Mouse (Mus musculus) liver, embryonic 15.5 days (tissue): ENCODE data around the gene Llcfc1. TPM values are rescaled to one million over a fixed set of nuclear protein-coding genes. Genes with fewer than 3 reads are reported as not detected.

Experiments
- ATAC-seq: fragments of 200-750 bp; cut with Nextera tagmentation; 2 replicates; pipeline ENCODE4 v1.8.0; 2017; ENCODE audit warnings: moderate number of reproducible peaks, mild to moderate bottlenecking, moderate library complexity; ENCODE audit not compliant: insufficient read depth
- H3K27ac ChIP-seq: fragments of 300-500 bp; sonication (generic); replicated peaks from 2 replicates; pipeline ENCODE4 v1.5.1; 2015; ENCODE audit warnings: mild to moderate bottlenecking, inconsistent platforms
- H3K27me3 ChIP-seq: fragments of 300-500 bp; sonication (generic); 2 replicates; pipeline ENCODE4 v1.6.1; 2015; ENCODE audit warnings: mild to moderate bottlenecking, inconsistent platforms
- H3K36me3 ChIP-seq: fragments of 300-500 bp; sonication (generic); replicated peaks from 2 replicates; pipeline ENCODE4 v1.6.1; 2015; ENCODE audit warnings: moderate library complexity, mild to moderate bottlenecking, inconsistent platforms
- H3K4me1 ChIP-seq: fragments of 300-500 bp; sonication (generic); replicated peaks from 2 replicates; pipeline ENCODE4 v1.6.1; 2015; ENCODE audit warnings: inconsistent platforms
- H3K4me2 ChIP-seq: fragments of 300-500 bp; sonication (generic); 2 replicates; pipeline ENCODE4 v1.6.1; 2015; ENCODE audit warnings: moderate library complexity, mild to moderate bottlenecking, inconsistent platforms
- H3K4me3 ChIP-seq: fragments of 300-500 bp; sonication (generic); replicated peaks from 2 replicates; pipeline ENCODE4 v1.5.1; 2015; ENCODE audit warnings: mild to moderate bottlenecking, inconsistent platforms
- H3K9ac ChIP-seq: fragments of 300-500 bp; sonication (generic); 2 replicates; pipeline ENCODE4 v1.6.1; 2015; ENCODE audit warnings: moderate library complexity, mild to moderate bottlenecking, inconsistent platforms
- H3K9me3 ChIP-seq: fragments of 300-500 bp; sonication (generic); replicated peaks from 2 replicates; pipeline ENCODE4 v1.6.1; 2016; ENCODE audit warnings: inconsistent platforms
- WGBS: fragments of 180-500 bp; shearing (Covaris S2); methylation state at CpG from one replicate; pipeline ENCODE4 v1.1.7; 2015; ENCODE audit warnings: mixed read lengths; ENCODE audit not compliant: insufficient replicate concordance; 5-methylcytosine and 5-hydroxymethylcytosine counted together
- polyA plus RNA-seq: library from polyadenylated mRNA; unstranded; fragments of >200 nt; fragmentation: Nextera tagmentation; extraction: Ambion mirVana; gene quantifications from 2 replicates; pipeline ENCODE4 v1.2.1, GENCODE M21; 2015

Gene Llcfc1
- polyA plus RNA-seq, 1 experiment from 2014 or later, result 0.12 TPM

DNA sequence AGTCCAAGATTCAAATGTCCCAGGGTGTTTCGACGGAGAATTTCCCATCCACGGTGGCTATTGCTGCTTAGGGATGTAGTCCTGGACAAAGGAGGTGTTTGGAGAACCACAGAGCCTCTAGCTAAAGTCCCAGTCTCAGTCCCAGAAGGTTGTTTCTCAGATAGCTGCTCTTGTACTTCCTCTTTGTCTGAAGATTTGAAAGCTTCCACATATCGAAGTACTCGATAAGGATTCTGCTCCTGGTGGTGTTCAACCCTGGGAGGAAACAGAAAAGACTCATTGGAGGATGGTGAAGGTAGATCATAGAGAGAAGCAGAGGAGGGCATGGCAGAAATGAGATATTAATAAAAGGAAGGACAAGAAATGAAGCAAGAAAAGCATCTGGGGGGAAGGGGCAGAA is 31.1 kb upstream of the Llcfc1 start:
- no peak overlapping the region for H3K4me2 ChIP-seq
- H3K27me3 ChIP-seq, result no peaks in the 10 kb centered on the region
- no peaks in the 10 kb centered on the region for H3K4me1 ChIP-seq
- no peaks in the 10 kb centered on the region for H3K36me3 ChIP-seq
- no peak for ATAC-seq
- no peaks in the 10 kb centered on the region for H3K9me3 ChIP-seq
- H3K27ac ChIP-seq, result no peak overlapping the region
- no peak overlapping the region for H3K9ac ChIP-seq
- no peak overlapping the region for H3K4me3 ChIP-seq
- 42% methylated on average over 5 of the region's 5 CpGs for WGBS

DNA sequence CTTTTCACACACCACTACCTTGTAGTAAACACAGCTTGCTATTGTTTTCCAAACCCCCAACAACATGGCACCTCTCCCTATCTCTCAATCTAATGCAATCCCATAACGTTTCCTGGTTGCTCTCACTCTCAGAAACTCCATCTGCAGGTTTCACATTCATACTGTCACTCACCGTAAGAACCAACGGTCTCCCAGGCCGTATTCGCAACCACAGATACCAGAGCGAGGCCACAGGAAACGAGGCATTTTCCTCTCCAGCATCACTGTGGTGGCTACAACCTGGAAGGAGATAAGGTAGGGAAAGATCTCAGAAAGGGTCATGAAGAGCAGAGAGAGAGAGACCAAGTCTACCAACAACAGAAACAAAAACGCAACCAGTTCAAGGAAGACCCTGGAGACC is 29.6 kb upstream of the Llcfc1 start:
- no peak overlapping the region for H3K9ac ChIP-seq
- no peaks in the 10 kb centered on the region for H3K4me1 ChIP-seq
- no peaks in the 10 kb centered on the region for H3K27me3 ChIP-seq
- WGBS, result 15% methylated on average over 8 of the region's 8 CpGs
- no peak overlapping the region for H3K4me3 ChIP-seq
- ATAC-seq, result no peak
- no peak overlapping the region for H3K4me2 ChIP-seq
- no peaks in the 10 kb centered on the region for H3K9me3 ChIP-seq
- H3K36me3 ChIP-seq, result no peaks in the 10 kb centered on the region
- H3K27ac ChIP-seq, result no peak overlapping the region

- H3K27me3 ChIP-seq, result no peaks in the 10 kb centered on the region
- no peak overlapping the region for H3K27ac ChIP-seq
- no peak overlapping the region for H3K4me2 ChIP-seq
- H3K36me3 ChIP-seq, result no peaks in the 10 kb centered on the region
- H3K9ac ChIP-seq, result no peak overlapping the region
- 20% methylated on average over 1 of the region's 1 CpGs for WGBS
- ATAC-seq, result no peak
- no peaks in the 10 kb centered on the region for H3K9me3 ChIP-seq
- H3K4me1 ChIP-seq, result no peaks in the 10 kb centered on the region
- no peak overlapping the region for H3K4me3 ChIP-seq
Measured at GRCm38 (mm10) chr6:41658487-41658886, 25.7 kb upstream of the Llcfc1 start.

GRCm38 (mm10) chr6:41662320-41662719 is 21.9 kb upstream of the Llcfc1 start:
- Histone ChIP-seq H3K9me3 (no peaks in the 10 kb centered on the region), H3K27ac (no peak overlapping the region), H3K4me1 (no peaks in the 10 kb centered on the region), H3K4me2 (no peak overlapping the region), H3K27me3 (no peaks in the 10 kb centered on the region), H3K4me3 (no peak overlapping the region), H3K36me3 (no peaks in the 10 kb centered on the region), H3K9ac (no peak overlapping the region)
- WGBS, result 12% methylated on average over 2 of the region's 2 CpGs
- no peak for ATAC-seq

DNA sequence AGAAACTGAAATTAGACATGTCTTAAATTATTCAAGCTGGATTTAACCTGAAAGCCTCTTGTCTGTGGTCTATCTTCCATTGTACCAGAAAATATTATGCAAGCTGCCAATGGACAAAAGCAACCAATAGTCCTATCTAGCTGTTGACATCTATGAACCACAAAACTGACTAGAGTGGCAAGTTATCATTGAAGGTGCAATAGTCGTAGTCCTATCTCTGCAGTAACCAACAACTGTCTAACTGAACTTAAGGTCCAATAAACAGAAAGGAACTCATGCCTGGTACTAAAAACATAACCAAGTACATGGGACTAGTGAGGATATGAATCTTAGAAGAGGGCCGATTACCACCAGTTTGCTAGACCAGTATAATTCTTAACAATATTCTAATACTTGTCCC is 7.7 kb upstream of the Llcfc1 start:
- WGBS, result 29% methylated on average over 2 of the region's 2 CpGs
- Histone ChIP-seq H3K27me3 (no peaks in the 10 kb centered on the region), H3K36me3 (no peaks in the 10 kb centered on the region), H3K4me3 (no peak overlapping the region), H3K9ac (no peak overlapping the region), H3K9me3 (no peaks in the 10 kb centered on the region), H3K4me1 (no peaks in the 10 kb centered on the region), H3K4me2 (no peak overlapping the region), H3K27ac (no peak overlapping the region)
- ATAC-seq, result no peak

GRCm38 (mm10) chr6:41680669-41681068 is 3.6 kb upstream of the Llcfc1 start, which contains the start of gene Trpv5:
Gene Trpv5, minus strand, starts transcription at chr6:41680769.
- Histone ChIP-seq H3K4me1 (peaks cover 6% of the 10 kb centered on the region), H3K9ac (no peak within 1 kb of the TSS), H3K9me3 (no peaks in the 10 kb centered on the region), H3K27ac (no peak within 1 kb of the TSS), H3K4me2 (no peak within 1 kb of the TSS), H3K36me3 (peaks cover 20% of the 10 kb centered on the region), H3K27me3 (no peaks in the 10 kb centered on the region), H3K4me3 (no peak within 1 kb of the TSS)
- WGBS, result 69% methylated on average over 1 of the region's 1 CpGs
- ATAC-seq, result no peak

DNA sequence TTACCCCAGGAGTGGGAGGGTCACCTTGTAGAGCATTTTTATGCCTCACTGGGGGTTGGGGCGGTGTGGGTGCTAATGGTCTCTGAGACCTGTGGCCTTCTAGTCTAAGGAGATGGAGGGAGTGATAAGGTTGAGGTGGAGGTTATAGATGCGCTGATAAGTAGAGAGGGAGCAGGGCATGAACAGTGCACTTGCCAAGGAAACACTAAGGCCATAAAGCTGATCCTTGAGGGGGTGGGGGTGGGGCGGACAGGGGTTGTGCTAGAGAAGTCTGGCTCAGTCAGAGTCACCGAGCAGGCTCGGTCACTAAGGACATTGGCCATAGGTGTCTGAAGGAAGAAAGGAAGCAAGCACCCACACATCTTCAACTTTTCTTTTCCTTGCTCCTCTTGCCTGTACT is 2.6 kb upstream of the Llcfc1 start:
- Histone ChIP-seq H3K36me3 (peaks cover 29% of the 10 kb centered on the region), H3K4me3 (no peak overlapping the region), H3K27ac (no peak overlapping the region), H3K4me1 (peaks cover 14% of the 10 kb centered on the region), H3K27me3 (no peaks in the 10 kb centered on the region), H3K9ac (no peak overlapping the region), H3K4me2 (no peak overlapping the region), H3K9me3 (no peaks in the 10 kb centered on the region)
- ATAC-seq, result no peak
- WGBS, result 72% methylated on average over 5 of the region's 5 CpGs

- H3K9ac ChIP-seq, result no peak overlapping the region
- H3K9me3 ChIP-seq, result no peaks in the 10 kb centered on the region
- H3K4me2 ChIP-seq, result no peak overlapping the region
- H3K27ac ChIP-seq, result peak overlapping the region; percentile 67
- H3K4me3 ChIP-seq, result no peak overlapping the region
- peaks cover 42% of the 10 kb centered on the region for H3K4me1 ChIP-seq
- H3K36me3 ChIP-seq, result peaks cover 61% of the 10 kb centered on the region
- 22% methylated on average over 5 of the region's 5 CpGs for WGBS
- H3K27me3 ChIP-seq, result no peaks in the 10 kb centered on the region
- ATAC-seq, result peak; percentile 76
Measured at GRCm38 (mm10) chr6:41684911-41685310, 680 bp downstream of the Llcfc1 start.

GRCm38 (mm10) chr6:41685596-41685995 is 1.4 kb downstream of the Llcfc1 start:
- Histone ChIP-seq H3K27ac (peak overlapping the region; percentile 67), H3K4me3 (no peak overlapping the region), H3K27me3 (no peaks in the 10 kb centered on the region), H3K9me3 (no peaks in the 10 kb centered on the region), H3K4me2 (no peak overlapping the region), H3K4me1 (peaks cover 45% of the 10 kb centered on the region), H3K36me3 (peaks cover 67% of the 10 kb centered on the region), H3K9ac (no peak overlapping the region)
- no peak for ATAC-seq
- WGBS, result 74% methylated on average over 3 of the region's 3 CpGs

DNA sequence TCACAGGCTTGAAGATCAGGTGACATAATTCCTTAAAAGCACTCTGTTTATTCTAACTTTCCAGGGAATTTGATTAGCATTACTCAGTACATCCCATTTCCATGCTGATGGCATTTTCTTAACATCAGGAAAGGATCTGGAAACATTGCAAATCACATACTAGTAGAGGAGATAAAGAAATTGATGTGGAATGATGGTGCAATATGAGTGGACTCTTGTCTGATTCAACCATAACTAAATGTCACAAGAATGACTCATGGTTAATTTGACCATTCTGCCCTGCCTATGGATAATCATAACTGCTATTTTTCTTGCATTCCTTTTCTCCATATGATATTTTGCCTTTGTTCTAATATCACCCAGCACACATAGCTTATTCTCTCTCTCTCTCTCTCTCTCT is 8.0 kb downstream of the Llcfc1 start:
- no peaks in the 10 kb centered on the region for H3K9me3 ChIP-seq
- peaks cover 92% of the 10 kb centered on the region for H3K36me3 ChIP-seq
- no peak overlapping the region for H3K4me3 ChIP-seq
- H3K27me3 ChIP-seq, result no peaks in the 10 kb centered on the region
- no peak for ATAC-seq
- peaks cover 48% of the 10 kb centered on the region for H3K4me1 ChIP-seq
- H3K9ac ChIP-seq, result no peak overlapping the region
- no peak overlapping the region for H3K27ac ChIP-seq
- no peak overlapping the region for H3K4me2 ChIP-seq

DNA sequence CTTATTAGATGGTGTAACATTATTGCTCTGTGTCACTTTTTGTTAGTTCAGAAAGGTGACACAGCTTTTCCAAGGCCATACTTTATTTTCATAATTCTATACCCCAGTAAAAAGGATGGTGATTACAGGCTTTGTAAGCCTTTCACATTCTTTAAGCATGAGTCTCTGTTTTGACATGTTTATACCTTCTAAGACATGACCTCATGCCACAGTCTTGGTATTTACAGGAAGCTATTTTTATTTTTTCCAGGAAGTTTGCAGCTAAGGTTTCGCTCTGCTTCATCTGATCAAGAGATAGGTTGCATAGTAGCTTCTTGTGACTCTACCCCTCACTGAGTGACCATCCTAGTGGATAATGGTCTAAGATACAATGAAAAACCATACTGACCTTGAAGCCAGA is 10.2 kb downstream of the Llcfc1 start:
- H3K9me3 ChIP-seq, result no peaks in the 10 kb centered on the region
- H3K36me3 ChIP-seq, result peaks cover 92% of the 10 kb centered on the region
- H3K4me1 ChIP-seq, result peaks cover 42% of the 10 kb centered on the region
- H3K9ac ChIP-seq, result no peak overlapping the region
- 80% methylated on average over 1 of the region's 1 CpGs for WGBS
- H3K27ac ChIP-seq, result no peak overlapping the region
- no peak overlapping the region for H3K4me2 ChIP-seq
- ATAC-seq, result no peak
- H3K27me3 ChIP-seq, result no peaks in the 10 kb centered on the region
- H3K4me3 ChIP-seq, result no peak overlapping the region

DNA sequence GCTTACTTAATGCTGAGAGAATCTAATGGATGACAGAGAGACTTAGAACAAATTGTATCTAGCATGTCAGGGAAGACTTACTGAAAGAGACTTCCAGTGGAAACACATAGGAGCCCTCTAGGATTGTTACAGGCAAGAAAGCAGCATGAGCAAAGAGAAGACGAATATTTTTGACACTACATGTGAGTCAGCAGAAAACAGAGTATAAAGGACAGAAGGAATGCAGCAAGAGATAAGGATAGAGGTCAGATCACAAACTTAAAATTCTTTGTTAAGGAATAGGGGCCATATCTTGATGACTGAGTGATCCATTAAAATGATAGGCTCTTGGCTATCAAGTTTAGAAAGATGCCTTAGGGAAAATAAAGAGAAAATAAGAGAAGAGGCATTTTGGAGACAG is 17.0 kb downstream of the Llcfc1 start:
- H3K4me3 ChIP-seq, result peak overlapping the region; percentile 72
- 12% methylated on average over 1 of the region's 1 CpGs for WGBS
- H3K9me3 ChIP-seq, result no peaks in the 10 kb centered on the region
- H3K27ac ChIP-seq, result peak overlapping the region; percentile 94
- peak overlapping the region; percentile 70 for H3K4me2 ChIP-seq
- ATAC-seq, result no peak
- H3K9ac ChIP-seq, result peak overlapping the region; percentile 83
- H3K4me1 ChIP-seq, result peaks cover 40% of the 10 kb centered on the region
- H3K36me3 ChIP-seq, result peaks cover 63% of the 10 kb centered on the region
- no peaks in the 10 kb centered on the region for H3K27me3 ChIP-seq
